Mouse (Mus musculus): ENCODE data around the gene Klk1b16.
"Not testable (repeated sequence)": the region's sequence is repeated elsewhere in the genome, so short reads cannot be mapped to it uniquely, and the experiment has no call there.

The Klk1b16 gene

GRCm38 (mm10) chr7:44136467-44136866, at the start of gene Klk1b16:
TSS of gene Klk1b16 (plus strand) at chr7:44136767.
- DNase-seq (ENCODE audit: low spot score in 2 of 2), result no peak

DNA sequence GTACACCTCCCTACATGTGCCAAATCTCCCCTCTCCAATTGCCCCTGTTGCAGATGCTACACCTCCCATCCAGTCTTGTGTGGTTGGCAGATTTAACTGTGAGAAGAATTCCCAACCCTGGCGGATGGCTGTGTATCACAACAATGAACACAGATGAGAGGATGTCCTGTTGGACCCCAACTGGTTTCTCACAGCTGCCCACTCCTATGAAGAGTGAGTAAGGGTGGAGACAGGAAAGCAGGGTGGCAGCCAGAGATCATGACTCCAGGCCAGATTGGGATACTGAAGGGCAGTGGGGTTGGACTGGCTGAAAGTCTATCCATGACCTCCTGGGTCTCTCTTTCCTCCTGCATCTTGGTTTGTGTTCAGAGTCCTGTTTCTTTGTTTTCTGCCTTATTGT, 40.5 kb upstream of the Klk1b16 start:
- DNase-seq (ENCODE audit: low spot score in 2 of 2), result no peak

DNA sequence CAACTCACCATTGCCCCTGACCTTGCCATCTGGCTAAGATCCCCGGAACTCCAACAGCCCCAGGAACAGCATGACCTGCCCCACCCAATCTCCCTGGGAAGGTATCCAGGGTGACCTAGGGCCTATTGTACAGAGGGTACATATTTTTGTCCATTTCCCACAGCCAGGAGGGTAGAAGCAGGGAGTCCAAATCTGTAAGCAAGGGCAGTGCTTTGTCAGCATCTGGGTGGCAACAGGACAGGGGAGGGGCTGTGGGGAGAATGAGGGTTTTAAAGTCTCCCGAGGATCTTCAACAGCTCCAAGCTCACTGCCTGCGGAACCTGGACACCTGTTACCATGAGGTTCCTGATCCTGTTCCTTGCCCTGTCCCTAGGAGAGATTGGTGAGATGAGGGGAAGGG, 34.5 kb upstream of the Klk1b16 start, which contains the start of gene Klk1b21:
Gene Klk1b21, plus strand, starts transcription at position 301 of the 400 bp plus-strand sequence.
- DNase-seq (ENCODE audit: low spot score in 2 of 2), result not testable (repeated sequence)

DNA sequence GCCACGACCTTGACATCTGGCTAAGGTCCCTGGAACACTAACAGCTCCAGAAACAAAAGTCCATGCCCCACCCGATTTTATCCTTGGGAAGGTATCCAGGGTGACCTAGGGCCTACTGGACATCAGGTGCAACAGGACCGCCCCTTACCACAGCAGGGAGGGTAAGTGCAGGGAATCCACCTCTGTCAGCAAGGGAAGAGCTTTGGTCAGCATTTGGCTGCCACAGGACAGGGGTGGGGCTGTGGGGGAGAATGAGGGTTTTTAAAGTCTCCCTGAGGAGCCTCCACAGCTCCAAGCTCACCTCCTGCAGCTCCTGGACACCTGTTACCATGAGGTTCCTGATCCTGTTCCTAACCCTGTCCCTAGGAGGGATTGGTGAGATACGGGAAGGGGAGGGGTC, 24.2 kb upstream of the Klk1b16 start, which contains the start of gene Klk1b22:
Gene Klk1b22, plus strand, starts transcription at position 301 of the 400 bp plus-strand sequence.
- no peak for DNase-seq (ENCODE audit: low spot score in 2 of 2)

DNA sequence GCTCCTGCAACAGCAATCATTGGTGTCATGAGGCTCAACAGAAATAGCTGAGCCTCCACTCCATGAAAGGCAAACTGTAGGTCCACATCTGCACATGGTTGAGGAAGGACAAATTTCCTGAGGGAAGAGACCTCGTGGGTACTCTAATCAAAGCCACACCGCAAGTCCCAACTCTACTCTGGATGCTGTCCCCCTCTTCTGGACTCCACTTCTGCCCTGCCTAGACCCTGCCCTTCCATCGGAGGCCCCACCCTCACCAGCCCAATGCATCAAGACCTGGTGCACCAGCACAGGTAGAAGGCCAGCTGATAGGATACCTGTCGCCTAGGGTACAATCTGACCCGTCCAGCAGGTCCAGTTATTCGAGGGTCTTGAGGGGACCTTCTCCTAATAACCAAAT, 13.1 kb upstream of the Klk1b16 start:
- DNase-seq (ENCODE audit: low spot score in 2 of 2), result no peak

- DNase-seq (ENCODE audit: low spot score in 2 of 2), result no peak
These were observed 42.9 kb downstream of the Klk1b16 start for GRCm38 (mm10) chr7:44179299-44180045.

DNA sequence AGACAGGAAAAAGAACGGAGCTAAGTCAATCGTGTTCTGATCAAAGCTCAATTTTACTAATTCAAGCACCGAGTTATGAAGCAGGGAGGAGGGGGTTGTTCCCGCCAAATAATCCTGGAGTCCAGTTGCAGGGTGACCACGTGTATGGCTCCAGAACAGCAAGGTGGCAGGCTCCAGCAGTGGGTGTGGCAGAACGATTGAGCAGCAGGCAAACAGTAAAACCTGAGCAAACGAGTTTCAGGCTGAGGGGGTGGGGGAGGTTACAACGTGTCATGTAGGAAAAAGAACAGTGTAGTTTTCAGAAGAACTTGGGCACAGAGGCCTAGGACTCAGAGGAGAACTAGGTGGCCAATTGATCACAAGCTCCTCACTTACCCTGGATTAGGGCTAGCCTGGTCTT, 49.9 kb downstream of the Klk1b16 start:
- DNase-seq (ENCODE audit: low spot score in 2 of 2), result peak in 1 of 2 experiments; percentile 12

- DNase-seq (ENCODE audit: low spot score in 2 of 2), result not testable (repeated sequence)
These were observed 51.4 kb downstream of the Klk1b16 start, which contains the start of gene Klk1b24 for GRCm38 (mm10) chr7:44187936-44188335. TSS of gene Klk1b24 (plus strand) at chr7:44188236.
